Mouse (Mus musculus): ENCODE data around the gene Rcor1.

- TF ChIP-seq CTCF (IDR thresholded peaks at IDR 0.05; ENCODE audit: low read depth, low read length) = no peak
- TF ChIP-seq POLR2A (IDR thresholded peaks at IDR 0.05; ENCODE audit: borderline replicate concordance, low read depth, low read length) = no peak
These were observed 3.2 kb downstream of the Rcor1 start for GRCm38 (mm10) chr12:111042365-111042764.
